Mouse (Mus musculus): ENCODE data around the gene Fes.

DNA sequence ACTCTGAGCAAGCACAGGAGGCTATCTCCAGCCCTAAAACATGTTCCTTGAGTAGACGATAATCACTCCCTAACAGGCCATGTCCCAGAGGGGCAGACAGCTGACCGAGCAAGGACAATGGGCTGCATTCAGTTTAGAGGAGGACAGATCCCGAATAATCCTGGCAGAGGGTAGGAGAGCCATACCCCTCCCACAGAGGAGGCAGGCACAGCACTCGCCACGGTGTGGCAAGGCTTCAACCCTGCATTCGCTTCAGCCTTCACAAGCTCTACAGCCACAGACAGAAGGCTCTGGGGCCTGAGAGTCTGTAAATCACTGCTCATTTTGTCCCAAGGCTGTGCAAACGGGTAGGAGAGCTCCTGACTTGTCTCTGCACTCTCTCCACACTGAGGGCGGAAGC, 30.6 kb downstream of the Fes start:
- no peak for TF ChIP-seq GATA1 (IDR thresholded peaks at IDR 0.05; ENCODE audit: low read length)
- TF ChIP-seq TAL1 (IDR thresholded peaks at IDR 0.05; ENCODE audit: low read length) = no peak
